Mouse (Mus musculus) olfactory bulb, adult 2 months (tissue): Measurements from ENCODE around the gene Rora.

Experiments
- CTCF ChIP-seq: fragments of 200-500 bp; IDR thresholded peaks from 2 replicates; pipeline ENCODE4 v1.5.1; 2012; ENCODE audit warnings: low read depth, mild to moderate bottlenecking, low read length, moderate library complexity; ENCODE audit not compliant: insufficient read depth
- POLR2A ChIP-seq: fragments of 200-500 bp; IDR thresholded peaks from 2 replicates; pipeline ENCODE4 v1.6.1; 2012; ENCODE audit warnings: mild to moderate bottlenecking, low read depth, low read length, moderate library complexity; ENCODE audit not compliant: insufficient read depth

GRCm38 (mm10) chr9:69290018-69290880, 636.7 kb downstream of the Rora start:
- TF ChIP-seq CTCF: no peak
- TF ChIP-seq POLR2A: no peak
